Mouse (Mus musculus) layer of hippocampus, adult 8-10 months (tissue): ENCODE data around the gene Oas1d. TPM values are rescaled to one million over a fixed set of nuclear protein-coding genes. Genes with fewer than 3 reads are reported as not detected.

Experiments
- DNase-seq, 2 experiments: peaks; one replicate each; pipeline ENCODE4 v3.0.0; 2022; ENCODE audit warnings: low spot score in 2 of 2
- total RNA-seq, 4 experiments: library from RNA; stranded (reverse); gene quantifications; 2 replicates each; pipeline ENCODE4 v1.2.4; 2022

Gene Oas1d
- total RNA-seq, 4 experiments from 2014 or later, result not detected

GRCm38 (mm10) chr5:120968799-120969198 lies 54.5 kb downstream of the Oas1d start:
- DNase-seq, result peak in 1 of 2 experiments; percentile 29

GRCm38 (mm10) chr5:120969703-120970102 lies 55.4 kb downstream of the Oas1d start:
- DNase-seq, result peak in 1 of 2 experiments; percentile 40

Other genes with a start within 250 kb of the Oas1d start
- gene Dtx1, start 202.6 kb upstream of the Oas1d start, total RNA-seq, result 10 to 100 TPM; 62.9 to 71.1 (median 66.9) TPM
- gene Oas2, start 164.7 kb upstream of the Oas1d start, total RNA-seq, result under 1 TPM; 0.12 to 0.65 (median 0.40) TPM
- gene Oas3, start 136.9 kb upstream of the Oas1d start, total RNA-seq, result under 1 TPM in 2 of 4 experiments, not detected in 2; 0.09 to 0.30 TPM
- gene Oas1e, start 119.0 kb upstream of the Oas1d start, total RNA-seq, result not detected
- 1 to 10 TPM in 1 of 4 experiments, under 1 TPM in 3; 0.12 to 1.2 (median 0.65) TPM for gene Oas1c, start 102.0 kb upstream of the Oas1d start, total RNA-seq
- not detected for gene Oas1f, start 67.2 kb upstream of the Oas1d start, total RNA-seq
- not detected for gene Oas1h, start 53.1 kb upstream of the Oas1d start, total RNA-seq
- under 1 TPM in 1 of 4 experiments, not detected in 3; 0.84 TPM for gene Oas1g, start 26.9 kb upstream of the Oas1d start, total RNA-seq
- 1 to 10 TPM in 2 of 4 experiments, under 1 TPM in 2; 0.31 to 2.4 (median 0.74) TPM for gene Oas1a, start 7.0 kb upstream of the Oas1d start, total RNA-seq
- 100 to 1,000 TPM; 199 to 216 (median 211) TPM for gene Rph3a, start 95.6 kb downstream of the Oas1d start, total RNA-seq